Comparison of ENCODE assay signal across 22 mouse cellular contexts in the genomic region with DNA sequence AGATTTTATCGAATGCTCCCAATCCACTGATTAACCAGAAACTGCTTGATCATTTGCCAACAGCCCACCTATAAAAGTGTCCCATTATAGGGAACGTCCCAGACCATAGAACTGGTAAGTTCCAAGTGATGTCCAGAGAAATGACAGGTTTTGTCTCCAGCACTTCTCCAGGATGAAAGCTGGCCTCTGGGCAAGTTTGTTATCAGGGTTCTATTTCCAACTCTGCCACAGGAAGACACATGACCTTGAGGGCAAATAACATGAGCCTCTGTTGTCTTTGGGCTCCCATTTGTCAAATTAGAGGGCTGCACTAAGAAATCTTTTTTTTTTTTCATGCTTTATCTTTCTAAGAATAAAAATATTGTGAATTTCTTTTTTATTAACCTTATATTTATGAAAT. TPM values are rescaled to one million over a fixed set of nuclear protein-coding genes. Genes with fewer than 3 reads are reported as not detected.
DNase-seq lines count a peak whose midpoint lies in the region; ATAC-seq and TF ChIP-seq lines count a peak whose summit lies in the region.
"Had no signal": no experiment of that assay in that cellular context is flagged by ENCODE, and none has a peak within 500 bp of the region (broad histone marks: within the 10 kb centered on the region; RNA-seq: fewer than 3 reads in every experiment).

No protein-coding gene starts in this region.

- no peak for TF ChIP-seq POLR2A in myocyte (IDR thresholded peaks at IDR 0.05; ENCODE audit: insufficient read length, low read depth)

- 65% methylated on average over 2 of the region's 2 CpGs for WGBS in heart, embryonic 10.5 days
- 91% methylated on average over 2 of the region's 2 CpGs for WGBS in midbrain, embryonic 13.5 days

- intact Hi-C loops in heart, postnatal 36 days (cut with DNase I) = no loop called here

- DNase-seq in adrenal gland, adult 2 months = peak; percentile 28
- no peak for DNase-seq in adrenal gland, postnatal 25 days
- peak; percentile 91 for DNase-seq in heart, adult 11 months
- DNase-seq in heart, postnatal 36 days = no peak
- peak; percentile 41 to 53 for DNase-seq in heart, adult 9 months (ENCODE audit: low spot score in 2 of 2)
- DNase-seq in heart, embryonic 10.5 days (ENCODE audit: low spot score) = no peak
- DNase-seq: cerebellum, adult 11-12 months; cerebellum, adult 9-10 months; cerebellum, postnatal 25 days; forebrain, postnatal 0 days; gastrocnemius, adult 2 months; gastrocnemius, postnatal 25 days; kidney, adult 11 months; kidney, adult 9 months had no signal

- no peaks in the 10 kb centered on the region for H3K36me3 ChIP-seq in heart, embryonic 10.5 days
- no peaks in the 10 kb centered on the region for H3K36me3 ChIP-seq in myocyte (ENCODE audit: control insufficient read depth, insufficient read depth)
- H3K36me3 ChIP-seq in midbrain, embryonic 13.5 days = no peaks in the 10 kb centered on the region
- H3K36me3 ChIP-seq: embryonic facial prominence, embryonic 10.5 days; hindbrain, embryonic 12.5 days had no signal

- H3K27ac ChIP-seq in heart, embryonic 10.5 days = no peak overlapping the region
- H3K27ac ChIP-seq in midbrain, embryonic 13.5 days = no peak overlapping the region
- H3K27ac ChIP-seq: embryonic facial prominence, embryonic 10.5 days; forebrain, embryonic 13.5 days; gastrocnemius, adult 2 months; hindbrain, embryonic 12.5 days; kidney, postnatal 0 days had no signal

- no peak overlapping the region for H3K4me2 ChIP-seq in myocyte (ENCODE audit: low read depth)
- H3K4me2 ChIP-seq in midbrain, embryonic 13.5 days (replicated peaks) = no peak overlapping the region
- H3K4me2 ChIP-seq: forebrain, embryonic 13.5 days; hindbrain, embryonic 12.5 days had no signal

- H3K9me3 ChIP-seq in heart, embryonic 10.5 days = no peaks in the 10 kb centered on the region
- no peaks in the 10 kb centered on the region for H3K9me3 ChIP-seq in midbrain, embryonic 13.5 days
- H3K9me3 ChIP-seq: embryonic facial prominence, embryonic 10.5 days; forebrain, embryonic 13.5 days; hindbrain, embryonic 12.5 days had no signal

- ATAC-seq in midbrain, embryonic 13.5 days = no peak
- ATAC-seq: forebrain, embryonic 13.5 days; forebrain, postnatal 0 days; hindbrain, embryonic 16.5 days; inflammation-experienced regulatory T-cells, adult 6 months had no signal

- H3ac ChIP-seq in myocyte (ENCODE audit: control insufficient read depth, insufficient read length) = no peak overlapping the region

- peaks cover 5% of the 10 kb centered on the region; the same call in 1 of the 2 replicates for H3K4me1 ChIP-seq in heart, embryonic 10.5 days
- no peaks in the 10 kb centered on the region for H3K4me1 ChIP-seq in midbrain, embryonic 13.5 days (replicated peaks)
- H3K4me1 ChIP-seq: embryonic facial prominence, embryonic 10.5 days; forebrain, embryonic 13.5 days; hindbrain, embryonic 12.5 days had no signal

- H3K79me2 ChIP-seq in myocyte (ENCODE audit: control insufficient read depth, insufficient read depth) = no peaks in the 10 kb centered on the region

- no peak overlapping the region for H3K9ac ChIP-seq in midbrain, embryonic 13.5 days (replicated peaks)
- H3K9ac ChIP-seq: forebrain, embryonic 13.5 days; forebrain, postnatal 0 days; hindbrain, embryonic 12.5 days had no signal

- H3K27me3 ChIP-seq in heart, embryonic 10.5 days (ENCODE audit: insufficient read depth, poor library complexity, severe bottlenecking) = no peaks in the 10 kb centered on the region
- no peaks in the 10 kb centered on the region for H3K27me3 ChIP-seq in myocyte (ENCODE audit: control insufficient read depth, insufficient read depth, insufficient read length)
- no peaks in the 10 kb centered on the region for H3K27me3 ChIP-seq in midbrain, embryonic 13.5 days
- H3K27me3 ChIP-seq: forebrain, embryonic 13.5 days; hindbrain, embryonic 12.5 days had no signal

- H3K4me3 ChIP-seq in heart, embryonic 10.5 days = no peak overlapping the region
- no peak overlapping the region for H3K4me3 ChIP-seq in myocyte
- no peak overlapping the region for H3K4me3 ChIP-seq in midbrain, embryonic 13.5 days (replicated peaks)
- H3K4me3 ChIP-seq: embryonic facial prominence, embryonic 10.5 days; forebrain, embryonic 13.5 days; gastrocnemius, adult 2 months; hindbrain, embryonic 12.5 days had no signal

TF ChIP-seq in myocyte, 11 proteins besides CTCF, POLR2A, EP300 and RAD21:
- peak; percentile 39 for TF ChIP-seq USF1 (IDR thresholded peaks at IDR 0.05; ENCODE audit: low read depth)
- TF ChIP-seq TCF3 (IDR thresholded peaks at IDR 0.05; ENCODE audit: insufficient read length, low read depth) = no peak
TF ChIP-seq in myocyte: peak in this region for 1.

RNA-seq across cellular contexts. Expression of a gene that starts 45.5 kb away (rescaled TPM):
- 10 to 100 TPM in 1 of 2 experiments, 1 to 10 TPM in 1; 6.9 to 11.9 TPM for total RNA-seq in adrenal gland, adult 2 months (2021)
- polyA plus RNA-seq in adrenal gland, adult 2 months (2012; rRNA removed) = 3.9 and 4.9 TPM in 2 replicates
- total RNA-seq in adrenal gland, postnatal 25 days (2021) = 7.4 and 7.9 TPM in 2 replicates
- total RNA-seq in heart, postnatal 36 days (2021) = 10 to 100 TPM; 31.3 to 35.3 TPM
- polyA plus RNA-seq in heart, embryonic 10.5 days (2016; fragmentation: Nextera tagmentation; extraction: Ambion mirVana) = 27.8 and 30.1 TPM in 2 replicates
- polyA plus RNA-seq in myocyte (2012; fragmentation: generic; extraction: Trizol) = 42.8 TPM
- polyA plus RNA-seq in midbrain, embryonic 13.5 days (2015; fragmentation: Nextera tagmentation; extraction: Ambion mirVana) = 31.7 and 36.6 TPM in 2 replicates

Comparison
In these comparisons a context has a peak if more than half of its experiments do, and no peak if none do; other contexts are left out.
1. DNase-seq: peak in adrenal gland, adult 2 months (single experiment), heart, adult 11 months (single experiment) and heart, adult 9 months (2 of 2); none in adrenal gland, postnatal 25 days (single experiment), heart, postnatal 36 days (0 of 2) and heart, embryonic 10.5 days (single experiment).